Comparison of ENCODE assay signal across 7 mouse cellular contexts in the genomic region with DNA sequence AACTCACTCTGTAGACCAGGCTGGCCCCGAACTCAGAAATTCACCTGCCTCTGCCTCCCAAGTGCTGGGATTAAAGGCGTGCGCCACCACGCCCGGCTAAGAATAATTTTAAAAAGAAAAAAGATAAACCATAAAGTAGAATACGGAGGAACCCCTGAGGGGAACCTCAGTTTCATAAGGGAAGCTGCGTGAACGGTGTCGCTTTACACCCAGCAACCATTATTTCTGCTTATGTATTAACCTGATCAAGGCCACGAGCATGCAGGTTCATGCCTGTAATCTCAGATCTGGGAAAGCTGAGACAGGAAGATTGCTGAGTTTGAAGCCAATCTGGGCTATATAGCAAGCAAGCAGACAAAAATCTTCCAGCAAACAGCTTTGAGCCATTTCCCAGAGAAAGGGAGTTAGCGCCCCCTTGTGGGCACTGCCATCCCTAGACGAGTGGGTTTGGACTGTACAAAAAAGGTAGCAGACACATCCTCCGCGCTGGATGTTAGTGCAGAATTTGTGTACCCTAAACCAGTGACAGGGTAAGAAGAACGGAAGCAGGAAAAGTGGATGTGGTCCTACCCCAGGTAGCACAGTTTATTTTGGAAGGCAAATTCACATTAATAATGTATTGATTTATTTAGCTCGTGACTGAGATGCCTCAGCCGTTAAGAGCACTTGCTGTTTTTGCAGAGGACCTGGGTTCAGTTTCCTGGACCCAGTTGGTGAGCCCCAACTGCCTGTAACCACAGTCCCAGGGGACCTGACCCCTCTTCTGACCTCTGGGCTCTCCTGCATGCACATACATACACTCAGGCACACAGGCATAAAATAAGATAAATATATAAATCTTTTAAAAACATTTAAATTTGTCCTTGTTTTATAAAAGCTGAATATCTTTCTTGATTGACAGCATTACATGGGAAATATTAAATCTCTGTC. TPM values are rescaled to one million over a fixed set of nuclear protein-coding genes. Genes with fewer than 3 reads are reported as not detected.
DNase-seq lines count a peak whose midpoint lies in the region; ATAC-seq and TF ChIP-seq lines count a peak whose summit lies in the region.

No protein-coding gene starts in this region.

- DNase-seq in adrenal gland, adult 18-20 months (ENCODE audit: low spot score in 2 of 2) = peak; percentile 87 to 93
- peak; percentile 82 to 91 for DNase-seq in cerebellum, postnatal 4 days (ENCODE audit: low spot score in 2 of 2)
- DNase-seq in gastrocnemius, adult 8-10 months (ENCODE audit: low spot score in 2 of 2) = peak; percentile 67 to 69
- DNase-seq in kidney, adult 2 months = peak; percentile 87
- peak; percentile 94 for DNase-seq in limb, embryonic 11.5 days (ENCODE audit: low spot score)
- peak; percentile 78 to 91 for DNase-seq in spleen, adult 18-20 months

- ATAC-seq in limb, embryonic 11.5 days (ENCODE audit: insufficient number of reproducible peaks, low FRiP score, low TSS enrichment, low read depth) = peak; percentile 51; the same call in 1 of the 2 replicates
- 0 out of 2 replicates have a peak, but pooled peaks have one; percentile 45 for ATAC-seq in midbrain, embryonic 15.5 days (replicated peaks)

- H3K9me3 ChIP-seq in limb, embryonic 11.5 days (ENCODE audit: control insufficient read depth, low read length) = no peaks in the 10 kb centered on the region
- H3K9me3 ChIP-seq in midbrain, embryonic 15.5 days = no peaks in the 10 kb centered on the region

- no peak overlapping the region for H3K4me3 ChIP-seq in kidney, adult 2 months (ENCODE audit: insufficient read depth, low read depth, low read length)
- H3K4me3 ChIP-seq in limb, embryonic 11.5 days (ENCODE audit: low read depth, low read length) = no peak overlapping the region
- no peak overlapping the region for H3K4me3 ChIP-seq in midbrain, embryonic 15.5 days

- no peaks in the 10 kb centered on the region for H3K36me3 ChIP-seq in kidney, adult 2 months (ENCODE audit: control insufficient read depth, insufficient read depth, low read length)
- H3K36me3 ChIP-seq in limb, embryonic 11.5 days (ENCODE audit: control insufficient read depth, insufficient read depth, low read length) = no peaks in the 10 kb centered on the region
- H3K36me3 ChIP-seq in midbrain, embryonic 15.5 days (replicated peaks) = no peaks in the 10 kb centered on the region

- no peaks in the 10 kb centered on the region for H3K27me3 ChIP-seq in kidney, adult 2 months (replicated peaks; ENCODE audit: control insufficient read depth, insufficient read depth, low read length)
- H3K27me3 ChIP-seq in limb, embryonic 11.5 days (ENCODE audit: control insufficient read depth, insufficient read depth, low read length) = no peaks in the 10 kb centered on the region
- H3K27me3 ChIP-seq in midbrain, embryonic 15.5 days (replicated peaks) = no peaks in the 10 kb centered on the region

- H3K9ac ChIP-seq in limb, embryonic 11.5 days (ENCODE audit: low read length) = no peak overlapping the region
- H3K9ac ChIP-seq in midbrain, embryonic 15.5 days = no peak overlapping the region

- 47% methylated on average over 17 of the region's 17 CpGs for WGBS in kidney, adult 2 months
- WGBS in limb, embryonic 11.5 days = 54% methylated on average over 17 of the region's 17 CpGs
- 56% methylated on average over 17 of the region's 17 CpGs for WGBS in midbrain, embryonic 15.5 days

- no peak for TF ChIP-seq POLR2A in kidney, adult 2 months (IDR thresholded peaks at IDR 0.05; ENCODE audit: low read depth, low read length)

- no peaks in the 10 kb centered on the region for H3K4me1 ChIP-seq in kidney, adult 2 months (ENCODE audit: control insufficient read depth, insufficient read depth, low read length)
- no peaks in the 10 kb centered on the region for H3K4me1 ChIP-seq in limb, embryonic 11.5 days (ENCODE audit: control insufficient read depth, insufficient read depth, low read length)
- no peaks in the 10 kb centered on the region for H3K4me1 ChIP-seq in midbrain, embryonic 15.5 days

- no peak overlapping the region for H3K4me2 ChIP-seq in limb, embryonic 11.5 days (ENCODE audit: low read depth, severe bottlenecking)
- no peak overlapping the region for H3K4me2 ChIP-seq in midbrain, embryonic 15.5 days

- peak; percentile 95 for TF ChIP-seq CTCF in kidney, adult 2 months (conservative IDR thresholded peaks at IDR 0.05; ENCODE audit: insufficient read depth, insufficient read length, low read depth, low read length)

- H3K27ac ChIP-seq in kidney, adult 2 months (ENCODE audit: insufficient read depth, low read depth, low read length) = no peak overlapping the region
- no peak overlapping the region for H3K27ac ChIP-seq in limb, embryonic 11.5 days (replicated peaks; ENCODE audit: low read depth, low read length)
- H3K27ac ChIP-seq in midbrain, embryonic 15.5 days = no peak overlapping the region

RNA-seq across cellular contexts. Expression of gene Acp5, which starts 7.9 kb away (rescaled TPM):
- total RNA-seq in adrenal gland, adult 18-20 months (2021) = 10 to 100 TPM; 46.9 to 92.0 TPM
- 1 to 10 TPM in 2 of 4 experiments, under 1 TPM in 2; 0.17 to 2.9 (median 1.4) TPM for total RNA-seq in gastrocnemius, adult 8-10 months (2022)
- 166 and 178 TPM in 2 replicates for polyA plus RNA-seq in kidney, adult 2 months (2012; rRNA removed)
- polyA plus RNA-seq in limb, embryonic 11.5 days (2014; fragmentation: Nextera tagmentation; extraction: Ambion mirVana) = 13.2 and 14.2 TPM in 2 replicates
- polyA plus RNA-seq in midbrain, embryonic 15.5 days (2015; fragmentation: Nextera tagmentation; extraction: Ambion mirVana) = 0.66 and 0.96 TPM in 2 replicates

RNA-seq across cellular contexts. Expression of gene Pigyl, which starts 13.3 kb away (rescaled TPM):
- total RNA-seq in adrenal gland, adult 18-20 months (2021) = 10 to 100 TPM; 42.5 to 44.3 TPM
- total RNA-seq in gastrocnemius, adult 8-10 months (2022) = 10 to 100 TPM; 30.6 to 39.5 (median 34.8) TPM
- polyA plus RNA-seq in kidney, adult 2 months (2012; rRNA removed) = 71.4 and 76.5 TPM in 2 replicates
- 58.4 and 60.8 TPM in 2 replicates for polyA plus RNA-seq in limb, embryonic 11.5 days (2014; fragmentation: Nextera tagmentation; extraction: Ambion mirVana)
- polyA plus RNA-seq in midbrain, embryonic 15.5 days (2015; fragmentation: Nextera tagmentation; extraction: Ambion mirVana) = 84.2 and 85.7 TPM in 2 replicates

RNA-seq across cellular contexts. Expression of gene Elof1, which starts 26.4 kb away (rescaled TPM):
- total RNA-seq in adrenal gland, adult 18-20 months (2021) = 10 to 100 TPM; 73.3 to 81.8 TPM
- 10 to 100 TPM; 37.2 to 44.8 (median 43.2) TPM for total RNA-seq in gastrocnemius, adult 8-10 months (2022)
- polyA plus RNA-seq in kidney, adult 2 months (2012; rRNA removed) = 163 and 174 TPM in 2 replicates
- 223 and 231 TPM in 2 replicates for polyA plus RNA-seq in limb, embryonic 11.5 days (2014; fragmentation: Nextera tagmentation; extraction: Ambion mirVana)
- 181 and 198 TPM in 2 replicates for polyA plus RNA-seq in midbrain, embryonic 15.5 days (2015; fragmentation: Nextera tagmentation; extraction: Ambion mirVana)

RNA-seq across cellular contexts. Expression of gene Cnn1, which starts 44.4 kb away (rescaled TPM):
- total RNA-seq in adrenal gland, adult 18-20 months (2021) = 1 to 10 TPM in 1 of 2 experiments, under 1 TPM in 1; 0.99 to 2.7 TPM
- total RNA-seq in gastrocnemius, adult 8-10 months (2022) = 1 to 10 TPM; 1.7 to 4.9 (median 2.1) TPM
- 2.8 and 12.0 TPM in 2 replicates for polyA plus RNA-seq in kidney, adult 2 months (2012; rRNA removed)
- 0.84 and 0.89 TPM in 2 replicates for polyA plus RNA-seq in limb, embryonic 11.5 days (2014; fragmentation: Nextera tagmentation; extraction: Ambion mirVana)
- polyA plus RNA-seq in midbrain, embryonic 15.5 days (2015; fragmentation: Nextera tagmentation; extraction: Ambion mirVana) = 1.9 and 2.4 TPM in 2 replicates

RNA-seq across cellular contexts. Expression of gene Zfp872, which starts 44.5 kb away (rescaled TPM):
- total RNA-seq in adrenal gland, adult 18-20 months (2021) = 1 to 10 TPM; 1.8 to 2.0 TPM
- total RNA-seq in gastrocnemius, adult 8-10 months (2022) = not detected
- polyA plus RNA-seq in kidney, adult 2 months (2012; rRNA removed) = not detected in 2 replicates
- 0.06 TPM in 1 of 2 replicates, not detected in the other for polyA plus RNA-seq in limb, embryonic 11.5 days (2014; fragmentation: Nextera tagmentation; extraction: Ambion mirVana)
- 0.41 and 0.48 TPM in 2 replicates for polyA plus RNA-seq in midbrain, embryonic 15.5 days (2015; fragmentation: Nextera tagmentation; extraction: Ambion mirVana)

Comparison
In these comparisons a context has a peak if more than half of its experiments do, and no peak if none do; other contexts are left out.
1. RNA of gene Acp5, which starts 7.9 kb away (polyA plus RNA-seq): 166 to 178 TPM in kidney, adult 2 months; 13.2 to 14.2 TPM in limb, embryonic 11.5 days and 0.66 to 0.96 TPM in midbrain, embryonic 15.5 days; every median in the first group is over 10 times any median in the second.
2. Peak in every context shown above with its lines, with median percentiles within 50 percentile points of each other: DNase-seq.